Mouse (Mus musculus) cortical plate, adult 2 months (tissue): ENCODE results near the gene Cul9.

Source experiments
- CTCF ChIP-seq: fragments of 200-500 bp; IDR thresholded peaks from 2 replicates; pipeline ENCODE4 v1.5.1; 2011; ENCODE audit warnings: mild to moderate bottlenecking, control low read depth, low read length; ENCODE audit not compliant: insufficient read depth; ENCODE audit errors: extremely low read depth
- POLR2A ChIP-seq: fragments of 200-500 bp; IDR thresholded peaks from 2 replicates; pipeline ENCODE4 v1.6.1; 2011; ENCODE audit warnings: mild to moderate bottlenecking, low read length, control low read depth; ENCODE audit not compliant: insufficient read depth; ENCODE audit errors: extremely low read depth

DNA sequence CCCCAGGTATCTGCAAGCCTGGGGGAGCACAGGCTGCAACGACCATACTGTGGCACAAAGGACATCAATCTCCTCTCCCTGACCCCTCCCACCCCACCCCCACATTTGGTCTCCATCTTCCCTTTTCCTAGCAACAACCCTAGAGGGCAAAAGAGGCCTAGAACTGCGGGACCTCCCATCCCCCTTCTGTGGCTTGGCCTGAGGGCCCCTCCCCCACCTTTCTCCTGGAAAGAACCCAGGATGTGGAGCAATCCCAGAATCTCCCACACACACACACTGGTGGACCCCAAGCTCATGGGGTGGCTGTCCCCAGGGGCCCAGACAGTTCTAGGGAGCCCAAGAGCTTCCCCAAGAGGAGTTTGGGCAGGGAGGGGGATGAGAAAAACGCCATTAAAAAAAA is 1.7 kb upstream of the Cul9 start:
- TF ChIP-seq CTCF = no peak
- no peak for TF ChIP-seq POLR2A
